16 mouse cellular contexts compared by ENCODE assay signal in genomic region chr12:25590262-25590661, GRCm38 (mm10).
"Had no signal": no experiment of that assay in that cellular context is flagged by ENCODE, and none has a peak within 500 bp of the region (broad histone marks: within the 10 kb centered on the region; RNA-seq: fewer than 3 reads in every experiment).

No protein-coding gene starts in this region.

- DNase-seq: retina, postnatal 1 day; right cerebral cortex, adult 18-20 months; right cerebral cortex, postnatal 14 days; right cerebral cortex, postnatal 25 days; right cerebral cortex, postnatal 4 days; spleen, adult 18-20 months; thymus, adult 18-20 months; thymus, adult 2 months; thymus, postnatal 14 days; thymus, postnatal 25 days; thymus, postnatal 36 days; thymus, postnatal 4 days had no signal

- H3K4me1 ChIP-seq: neural tube, embryonic 13.5 days; neural tube, embryonic 15.5 days; stomach, embryonic 15.5 days had no signal

- H3K4me3 ChIP-seq: neural tube, embryonic 13.5 days; neural tube, embryonic 15.5 days; stomach, embryonic 15.5 days had no signal

- H3K36me3 ChIP-seq: neural tube, embryonic 13.5 days; neural tube, embryonic 15.5 days; stomach, embryonic 15.5 days had no signal

- H3K9ac ChIP-seq: neural tube, embryonic 13.5 days; neural tube, embryonic 15.5 days; stomach, embryonic 15.5 days had no signal

- H3K4me2 ChIP-seq: neural tube, embryonic 13.5 days; neural tube, embryonic 15.5 days; stomach, embryonic 15.5 days had no signal

- H3K9me3 ChIP-seq: stomach, embryonic 15.5 days had no signal

- H3K27me3 ChIP-seq: neural tube, embryonic 13.5 days; neural tube, embryonic 15.5 days; stomach, embryonic 15.5 days had no signal

- H3K27ac ChIP-seq: neural tube, embryonic 13.5 days; neural tube, embryonic 15.5 days; stomach, embryonic 15.5 days; stomach, postnatal 0 days had no signal
